Mouse (Mus musculus) retina, postnatal 7 days (tissue): ENCODE measurements around the gene Gstm1.
"Not testable (repeated sequence)": the region's sequence is repeated elsewhere in the genome, so short reads cannot be mapped to it uniquely, and the experiment has no call there.

ENCODE experiments used
- DNase-seq: peaks from one replicate; pipeline ENCODE4 v3.0.0-alpha.2; 2012; ENCODE audit warnings: low read depth, low spot score

Gstm1 gene

DNA sequence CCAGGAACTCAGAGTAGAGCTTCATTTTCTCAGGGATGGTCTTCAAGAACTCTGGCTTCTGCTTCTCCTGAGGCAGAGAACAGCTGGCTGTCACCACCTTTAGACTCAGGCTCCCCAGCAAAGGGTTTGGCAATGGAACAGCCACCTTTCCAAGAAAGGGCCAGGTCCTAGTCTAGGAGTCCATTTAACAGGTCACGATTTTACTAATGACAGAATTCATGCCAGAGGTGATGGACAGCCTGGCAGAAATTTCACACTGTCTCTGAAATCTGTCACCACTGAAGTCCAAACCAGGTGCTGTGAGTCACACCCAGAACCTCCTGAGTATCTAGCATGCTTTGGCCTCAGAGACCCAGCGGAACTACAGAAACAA, 2.8 kb downstream of the Gstm1 start:
- no peak for DNase-seq

DNA sequence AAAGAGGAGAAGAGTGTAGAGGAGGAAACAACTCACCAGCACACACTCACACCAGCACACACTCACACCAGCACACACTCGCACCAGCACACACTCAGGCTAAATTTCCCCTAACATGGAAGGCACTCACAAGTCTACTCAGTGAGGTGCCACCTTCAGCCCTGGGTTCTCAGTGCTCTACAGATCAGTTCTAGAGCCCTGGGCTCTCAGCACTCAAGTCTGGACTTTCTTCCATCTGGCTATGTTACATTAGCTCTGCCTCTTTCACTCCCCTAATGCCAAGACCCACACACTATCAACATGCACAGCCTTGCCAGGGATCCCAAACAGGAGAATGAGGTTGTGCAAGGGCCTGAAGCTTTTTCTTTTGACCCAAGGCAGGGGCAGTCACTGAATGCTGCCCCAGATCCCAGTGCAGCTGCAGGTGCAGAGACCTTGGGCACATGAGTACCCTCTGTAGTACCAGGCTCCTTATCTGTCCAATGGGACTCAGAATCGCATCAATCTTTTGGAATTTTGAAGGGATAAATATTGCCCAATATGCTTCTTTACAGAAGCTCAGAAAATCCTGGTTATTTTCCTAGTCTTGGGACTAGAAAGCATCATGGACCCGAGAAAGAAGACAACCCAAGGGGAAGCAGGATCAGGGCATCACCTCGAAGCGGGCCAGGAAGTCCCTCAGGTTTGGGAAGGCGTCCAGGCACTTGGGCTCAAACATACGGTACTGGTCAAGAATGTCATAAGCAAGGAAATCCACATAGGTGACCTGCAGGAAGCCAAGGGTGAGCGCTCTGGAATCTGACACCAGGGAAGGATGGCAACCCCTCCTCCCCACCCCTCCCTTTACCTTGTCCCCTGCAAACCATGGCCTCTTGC, 3.4 kb downstream of the Gstm1 start:
- no peak for DNase-seq

DNA sequence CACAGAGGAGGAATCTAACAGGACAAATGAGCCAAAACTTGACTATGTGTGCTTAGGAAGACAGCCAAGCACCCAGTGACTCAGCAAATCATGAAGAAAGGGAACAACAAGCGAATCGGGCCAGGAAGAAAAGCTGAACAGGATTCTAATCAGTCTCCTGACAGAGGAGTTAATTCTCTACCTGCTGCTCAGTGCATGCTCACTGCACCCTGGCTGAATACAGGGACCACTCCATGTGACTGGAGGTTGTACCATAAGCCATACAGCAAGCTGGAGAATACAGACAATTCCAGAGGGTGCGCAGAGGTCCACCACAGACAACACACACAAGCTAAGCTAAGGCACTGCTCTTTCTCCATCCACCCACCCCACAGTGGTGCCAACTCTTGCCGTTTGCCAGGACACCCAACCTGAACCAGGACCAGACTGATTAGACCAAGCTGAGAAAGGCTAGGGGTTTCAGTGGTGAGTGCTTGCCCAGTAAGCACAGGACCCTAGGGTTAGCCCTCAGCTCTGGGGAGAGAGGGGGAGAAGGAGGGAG, 4.4 kb downstream of the Gstm1 start:
- DNase-seq = no peak

DNA sequence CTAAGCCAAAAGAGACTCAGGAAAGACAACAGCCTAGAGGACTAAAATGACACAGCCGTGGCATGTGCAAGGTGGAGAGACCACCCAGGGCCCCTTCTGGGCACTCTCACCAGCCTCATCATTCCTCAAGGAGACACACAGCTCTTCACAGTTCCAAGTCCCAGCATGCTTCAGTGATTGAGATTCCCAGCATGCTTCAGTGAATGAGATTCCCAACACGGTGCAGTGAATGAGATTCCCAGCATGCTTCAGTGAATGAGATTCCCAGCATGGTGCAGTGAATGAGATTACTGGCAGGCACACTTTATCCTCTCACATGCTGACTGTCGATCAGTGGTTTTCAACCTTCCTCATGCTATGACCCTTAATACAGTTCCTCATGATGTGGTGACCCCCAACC, 6.2 kb downstream of the Gstm1 start:
- peak; percentile 32 for DNase-seq

DNA sequence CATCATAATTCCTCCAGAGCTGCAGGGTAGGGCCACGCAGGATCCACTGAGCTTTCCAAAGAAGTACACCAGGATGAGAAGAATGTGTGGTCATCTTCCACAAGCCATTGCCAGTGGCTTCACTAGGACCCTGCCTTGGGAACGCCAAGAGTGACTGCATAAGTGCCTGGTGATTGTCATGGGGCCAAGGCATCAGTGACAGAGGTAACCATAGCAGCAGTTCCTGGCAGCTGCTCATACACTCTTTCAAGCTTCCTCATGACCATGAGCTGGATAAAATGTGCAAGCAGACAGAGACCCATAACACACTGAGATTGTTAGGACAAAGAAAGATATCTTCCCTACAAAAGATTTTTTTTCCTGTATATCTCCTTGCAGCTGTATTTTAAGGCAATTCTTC, 7.5 kb downstream of the Gstm1 start:
- no peak for DNase-seq

GRCm38 (mm10) chr3:108002021-108002420, 15.8 kb downstream of the Gstm1 start:
- DNase-seq = no peak

DNA sequence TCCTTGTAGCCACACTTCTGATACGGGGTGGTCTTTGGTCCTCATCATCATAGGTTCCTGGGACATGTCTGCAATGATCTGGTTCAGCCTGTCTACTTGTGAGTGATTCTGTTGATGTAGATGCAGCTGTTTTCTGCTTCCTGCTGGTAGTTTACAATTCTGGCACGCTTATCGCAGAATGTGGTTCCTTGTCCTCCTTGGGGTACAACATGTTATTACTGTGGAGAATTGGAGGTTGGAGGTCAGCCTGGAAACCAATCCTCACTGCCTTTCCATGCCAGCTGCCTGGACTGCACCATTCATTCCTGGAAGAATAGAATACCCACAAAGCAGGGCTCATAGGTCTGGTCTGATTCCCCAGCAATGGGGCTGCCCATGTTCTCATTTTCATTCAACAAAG, 18.3 kb downstream of the Gstm1 start:
- DNase-seq = no peak

GRCm38 (mm10) chr3:107998591-107998990, 19.2 kb downstream of the Gstm1 start:
- DNase-seq = no peak

GRCm38 (mm10) chr3:107996576-107996975, 21.2 kb downstream of the Gstm1 start:
- DNase-seq = no peak

DNA sequence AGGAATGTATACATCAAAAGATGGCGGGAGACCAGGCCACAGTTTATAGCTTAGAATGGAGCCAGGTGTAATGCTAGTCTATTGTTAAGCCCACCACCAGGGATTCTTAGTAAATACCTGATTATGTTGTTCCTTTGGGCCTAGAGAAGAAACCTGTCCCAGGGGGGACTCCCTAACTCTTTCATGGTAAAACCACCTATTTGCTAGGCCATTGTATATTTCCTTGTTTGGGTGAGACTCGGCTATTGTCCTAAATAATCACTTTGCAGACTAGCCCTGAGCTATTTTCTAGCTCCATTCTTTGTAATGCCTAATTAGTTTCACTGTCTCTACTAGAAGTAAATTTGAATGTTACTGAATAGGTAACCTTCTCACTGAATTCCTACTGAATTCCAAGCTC, 21.8 kb downstream of the Gstm1 start:
- DNase-seq = not testable (repeated sequence)

DNA sequence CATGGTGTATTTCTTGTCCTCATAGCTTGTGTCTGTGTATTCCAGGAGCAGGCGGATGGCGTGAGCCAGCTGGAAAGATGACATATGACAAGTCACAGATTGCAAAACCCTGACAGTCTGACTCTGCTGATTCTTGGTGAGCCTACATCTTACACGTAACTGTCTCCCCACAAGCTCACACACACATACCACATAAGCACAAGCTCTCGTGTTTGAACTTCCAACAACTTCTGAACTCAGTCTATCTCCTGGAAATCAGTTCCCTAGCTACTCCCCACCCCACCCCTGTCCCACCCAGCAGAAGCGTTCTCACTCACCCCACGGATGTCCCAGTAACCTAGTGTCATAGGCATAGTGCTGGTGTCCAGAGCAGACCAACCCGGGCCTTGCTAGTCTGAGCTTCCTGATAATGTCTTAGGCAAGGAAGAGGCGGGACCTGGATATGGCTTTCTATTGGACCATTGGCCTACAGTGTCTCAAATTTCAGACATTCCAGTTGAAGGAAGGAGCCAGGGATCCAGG, 31.7 kb downstream of the Gstm1 start, which contains the start of gene Gstm2:
TSS of gene Gstm2 (minus strand) at position 413 of the 522 bp plus-strand sequence.
- no peak for DNase-seq

DNA sequence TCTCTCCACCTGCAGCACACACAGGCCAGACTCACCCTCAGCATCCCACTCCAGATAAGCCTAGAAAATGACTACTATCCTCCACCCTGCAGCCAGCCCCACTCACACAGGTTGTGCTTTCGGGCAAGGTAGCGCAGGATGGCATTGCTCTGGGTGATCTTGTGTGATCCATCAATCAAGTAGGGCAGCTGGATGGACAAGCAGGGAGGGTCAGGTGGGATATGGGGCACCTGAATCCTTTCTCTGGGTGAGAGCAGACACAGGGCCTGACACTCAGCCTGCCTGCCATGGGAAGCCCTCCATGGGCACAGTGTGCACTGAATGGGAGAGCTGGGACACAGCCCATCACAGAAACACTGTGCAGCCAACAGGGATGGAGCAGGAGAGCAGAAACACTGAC, 32.6 kb downstream of the Gstm1 start:
- not testable (repeated sequence) for DNase-seq

- DNase-seq = no peak
Measured at GRCm38 (mm10) chr3:107984471-107984870, 33.3 kb downstream of the Gstm1 start.

- DNase-seq = no peak
Measured at GRCm38 (mm10) chr3:107983771-107984170, 34.0 kb downstream of the Gstm1 start.

DNA sequence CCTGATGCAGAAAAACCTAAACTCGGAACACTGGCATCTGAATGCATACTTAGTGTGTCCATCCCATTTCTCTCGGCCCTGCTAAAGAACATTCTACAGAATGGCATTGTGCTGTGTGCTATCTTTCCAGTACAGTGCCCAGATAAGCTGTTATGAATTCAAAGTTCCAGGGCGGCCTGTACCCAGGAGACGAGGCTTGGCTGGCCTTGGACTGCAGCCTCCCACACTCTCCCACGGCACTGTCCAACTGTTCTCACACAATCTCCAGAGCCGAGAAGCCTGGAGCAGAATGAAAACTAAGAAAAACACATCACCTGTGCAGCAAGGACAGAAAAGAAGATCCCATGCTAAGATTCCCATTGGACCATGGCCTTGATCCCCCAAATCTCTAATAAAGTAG, 35.0 kb downstream of the Gstm1 start:
- no peak for DNase-seq

- DNase-seq = no peak
Measured at GRCm38 (mm10) chr3:107981261-107981660, 36.5 kb downstream of the Gstm1 start.

DNA sequence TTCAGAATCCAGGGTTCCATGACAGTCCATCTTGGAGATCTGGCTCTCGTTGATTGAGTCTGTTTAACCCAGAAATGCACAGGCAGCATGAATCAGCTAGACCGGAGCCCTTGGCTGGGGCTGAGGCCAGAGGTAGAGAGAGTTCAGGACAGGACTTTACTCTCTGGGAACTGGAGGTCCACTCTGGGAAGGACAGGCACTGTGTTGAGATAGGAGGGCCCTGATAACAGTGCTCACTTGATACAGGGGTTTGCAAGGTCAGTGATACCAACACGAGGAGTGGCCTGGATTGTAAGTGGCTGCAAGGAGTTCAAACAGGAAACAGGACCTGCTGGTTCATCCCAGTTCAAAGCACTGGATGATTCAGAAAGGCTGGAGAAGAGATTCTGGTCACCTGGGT, 40.1 kb downstream of the Gstm1 start:
- DNase-seq = no peak

- DNase-seq = no peak
Measured at GRCm38 (mm10) chr3:107974237-107974636, 43.5 kb downstream of the Gstm1 start.

DNA sequence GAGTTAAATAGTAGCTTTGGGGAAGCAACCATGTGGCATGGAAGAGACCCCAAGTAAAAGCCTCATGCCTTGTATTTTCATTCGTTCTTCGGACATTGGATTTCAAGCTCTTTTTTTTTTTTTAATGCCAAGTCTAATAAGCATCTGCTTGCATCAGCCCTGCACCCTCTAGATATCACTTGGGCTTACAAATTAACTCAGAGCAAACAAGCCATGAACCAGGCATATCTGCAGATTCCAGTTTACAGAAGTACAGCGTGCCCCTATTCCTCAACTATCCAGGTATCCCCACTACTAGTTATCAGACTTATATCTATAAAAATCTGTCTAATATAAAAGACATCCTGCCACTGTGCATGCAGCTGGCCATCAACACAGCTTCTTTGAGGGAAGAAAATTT, 45.7 kb downstream of the Gstm1 start:
- no peak for DNase-seq

- DNase-seq = not testable (repeated sequence)
Measured at GRCm38 (mm10) chr3:107971101-107971500, 46.7 kb downstream of the Gstm1 start.

DNA sequence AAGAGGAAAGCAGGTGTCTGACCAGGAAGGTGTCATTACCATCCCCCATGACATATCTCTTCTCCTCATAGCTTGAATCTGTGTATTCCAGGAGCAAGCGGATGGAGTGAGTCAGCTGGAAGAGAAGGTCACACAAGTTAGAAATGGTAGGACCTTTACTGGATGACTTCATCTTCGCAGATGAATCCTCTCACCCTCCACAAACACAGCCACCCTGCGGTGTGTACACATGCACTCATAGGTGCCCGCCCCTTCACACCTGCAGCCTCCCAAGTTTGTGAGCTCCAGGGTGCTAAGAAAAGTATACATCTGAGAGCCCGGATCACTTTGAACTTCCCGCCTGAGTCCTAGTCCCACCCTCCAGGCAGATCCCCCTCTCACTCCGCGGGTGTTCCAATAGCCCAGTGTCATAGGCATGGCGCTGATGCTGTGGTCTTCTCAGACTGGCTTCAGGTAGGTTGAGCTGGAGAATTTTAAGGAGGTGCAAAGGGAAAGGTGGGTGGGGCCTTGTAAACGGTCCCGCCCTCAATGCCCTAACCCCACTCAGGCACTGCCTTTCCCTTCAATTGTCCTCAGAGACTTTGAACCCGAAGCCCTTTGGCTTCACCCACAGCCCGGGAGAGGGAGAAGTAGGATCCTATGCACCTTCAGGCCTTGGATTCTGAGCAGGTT, 48.9 kb downstream of the Gstm1 start, which contains the start of gene Gstm3:
TSS of gene Gstm3 (minus strand) at position 560 of the 672 bp plus-strand sequence.
- no peak for DNase-seq

- DNase-seq = no peak
Measured at GRCm38 (mm10) chr3:107966631-107967030, 51.1 kb downstream of the Gstm1 start.
